8 mouse cellular contexts compared by ENCODE assay signal in genomic region chr15:89548837-89549236, GRCm38 (mm10). TPM values are rescaled to one million over a fixed set of nuclear protein-coding genes. Genes with fewer than 3 reads are reported as not detected.
DNase-seq lines count a peak whose midpoint lies in the region; ATAC-seq and TF ChIP-seq lines count a peak whose summit lies in the region.

No protein-coding gene starts in this region.

- peaks cover 23% of the 10 kb centered on the region for H3K27me3 ChIP-seq in heart, embryonic 15.5 days
- H3K27me3 ChIP-seq in stomach, embryonic 14.5 days (ENCODE audit: control insufficient read depth, insufficient read depth, low read length) = no peaks in the 10 kb centered on the region
- H3K27me3 ChIP-seq in stomach, postnatal 0 days (ENCODE audit: control insufficient read depth, insufficient read depth, low read length) = no peaks in the 10 kb centered on the region
- peaks cover 25% of the 10 kb centered on the region for H3K27me3 ChIP-seq in hindbrain, embryonic 12.5 days
- H3K27me3 ChIP-seq in stomach, embryonic 15.5 days (replicated peaks) = peaks cover 16% of the 10 kb centered on the region

- H3K4me1 ChIP-seq in heart, embryonic 15.5 days (replicated peaks) = peaks cover 14% of the 10 kb centered on the region
- H3K4me1 ChIP-seq in stomach, embryonic 14.5 days (ENCODE audit: control insufficient read depth, insufficient read depth, low read length) = no peaks in the 10 kb centered on the region
- no peaks in the 10 kb centered on the region for H3K4me1 ChIP-seq in stomach, postnatal 0 days (replicated peaks; ENCODE audit: control insufficient read depth, insufficient read depth)
- peaks cover 18% of the 10 kb centered on the region for H3K4me1 ChIP-seq in hindbrain, embryonic 12.5 days
- 0 out of 2 replicates have a peak, but pooled peaks cover 5% of the 10 kb centered on the region for H3K4me1 ChIP-seq in stomach, embryonic 15.5 days

- H3K27ac ChIP-seq in heart, embryonic 15.5 days = no peak overlapping the region
- H3K27ac ChIP-seq in stomach, embryonic 14.5 days (ENCODE audit: low read length) = no peak overlapping the region
- no peak overlapping the region for H3K27ac ChIP-seq in stomach, postnatal 0 days (replicated peaks)
- 0 out of 2 replicates have a peak overlapping the region, but pooled peaks have one; percentile 48 for H3K27ac ChIP-seq in hindbrain, embryonic 12.5 days
- no peak overlapping the region for H3K27ac ChIP-seq in stomach, embryonic 15.5 days

- no peak overlapping the region for H3K9ac ChIP-seq in heart, embryonic 15.5 days
- no peak overlapping the region for H3K9ac ChIP-seq in stomach, embryonic 14.5 days (replicated peaks; ENCODE audit: low read depth, low read length)
- no peak overlapping the region for H3K9ac ChIP-seq in stomach, postnatal 0 days (ENCODE audit: low read length)
- H3K9ac ChIP-seq in hindbrain, embryonic 12.5 days = no peak overlapping the region
- no peak overlapping the region for H3K9ac ChIP-seq in stomach, embryonic 15.5 days

- no peak for TF ChIP-seq EP300 in stomach, postnatal 0 days (optimal IDR thresholded peaks at IDR 0.05)

- DNase-seq in heart, postnatal 36 days = no peak
- no peak for DNase-seq in stomach, postnatal 0 days (ENCODE audit: low spot score)
- no peak for DNase-seq in kidney, postnatal 36 days

- no peaks in the 10 kb centered on the region for H3K36me3 ChIP-seq in heart, embryonic 15.5 days
- no peaks in the 10 kb centered on the region; the same call in 1 of the 2 replicates for H3K36me3 ChIP-seq in stomach, embryonic 14.5 days (ENCODE audit: control insufficient read depth, insufficient read depth, low read length)
- no peaks in the 10 kb centered on the region for H3K36me3 ChIP-seq in stomach, postnatal 0 days (ENCODE audit: control insufficient read depth, insufficient read depth, low read length)
- H3K36me3 ChIP-seq in hindbrain, embryonic 12.5 days = peaks cover 18% of the 10 kb centered on the region
- H3K36me3 ChIP-seq in stomach, embryonic 15.5 days = 0 out of 2 replicates have a peak, but pooled peaks cover 9% of the 10 kb centered on the region

- intact Hi-C loops in heart, postnatal 36 days (cut with DNase I) = loop anchor here (5.0 kb wide), 1 partner anchor 47 kb away; no protein-coding TSS in a partner anchor

- no peak for ATAC-seq in heart, embryonic 15.5 days (replicated peaks; ENCODE audit: insufficient number of reproducible peaks, insufficient read depth, low FRiP score, low read depth)
- ATAC-seq in stomach, embryonic 14.5 days (ENCODE audit: insufficient number of reproducible peaks, insufficient read depth, low FRiP score, low read depth) = no peak
- ATAC-seq in stomach, postnatal 0 days (ENCODE audit: low FRiP score, low TSS enrichment) = no peak
- peak; percentile 51 for ATAC-seq in hindbrain, embryonic 12.5 days (ENCODE audit: low FRiP score)
- no peak for ATAC-seq in stomach, embryonic 15.5 days (ENCODE audit: insufficient read depth, low FRiP score, low read depth)
- no peak for ATAC-seq in frontal cortex, adult (ENCODE audit: low TSS enrichment)

- peak overlapping the region; percentile 46; the same call in 1 of the 2 replicates for H3K4me3 ChIP-seq in heart, embryonic 15.5 days
- H3K4me3 ChIP-seq in stomach, embryonic 14.5 days (ENCODE audit: low read depth, low read length) = no peak overlapping the region
- H3K4me3 ChIP-seq in stomach, postnatal 0 days (ENCODE audit: low read depth, low read length) = no peak overlapping the region
- H3K4me3 ChIP-seq in hindbrain, embryonic 12.5 days = peak overlapping the region; percentile 24; the same call in 1 of the 2 replicates
- 0 out of 2 replicates have a peak overlapping the region, but pooled peaks have one; percentile 28 for H3K4me3 ChIP-seq in stomach, embryonic 15.5 days (replicated peaks)

- H3K4me2 ChIP-seq in heart, embryonic 15.5 days = peak overlapping the region; percentile 76
- H3K4me2 ChIP-seq in stomach, embryonic 14.5 days (replicated peaks; ENCODE audit: low read depth, low read length) = peak overlapping the region; percentile 44; the same call in 1 of the 2 replicates
- no peak overlapping the region for H3K4me2 ChIP-seq in stomach, postnatal 0 days (replicated peaks; ENCODE audit: low read depth)
- peak overlapping the region; percentile 50 for H3K4me2 ChIP-seq in hindbrain, embryonic 12.5 days (replicated peaks)
- H3K4me2 ChIP-seq in stomach, embryonic 15.5 days = peak overlapping the region; percentile 53; the same call in 1 of the 2 replicates

- no peak for TF ChIP-seq CTCF in stomach, postnatal 0 days (IDR thresholded peaks at IDR 0.05; ENCODE audit: low read depth)

- 42% methylated on average over 11 of the region's 11 CpGs for WGBS in heart, embryonic 15.5 days
- 49% methylated on average over 11 of the region's 11 CpGs for WGBS in stomach, embryonic 14.5 days
- WGBS in stomach, postnatal 0 days = 53% methylated on average over 11 of the region's 11 CpGs
- 41% methylated on average over 11 of the region's 11 CpGs for WGBS in hindbrain, embryonic 12.5 days
- WGBS in stomach, embryonic 15.5 days = 43% methylated on average over 11 of the region's 11 CpGs

- no peaks in the 10 kb centered on the region for H3K9me3 ChIP-seq in heart, embryonic 15.5 days (replicated peaks)
- no peaks in the 10 kb centered on the region for H3K9me3 ChIP-seq in stomach, embryonic 14.5 days (ENCODE audit: control insufficient read depth, low read depth, low read length)
- H3K9me3 ChIP-seq in stomach, postnatal 0 days (ENCODE audit: control insufficient read depth, low read length) = no peaks in the 10 kb centered on the region
- no peaks in the 10 kb centered on the region for H3K9me3 ChIP-seq in hindbrain, embryonic 12.5 days (replicated peaks)
- H3K9me3 ChIP-seq in stomach, embryonic 15.5 days = no peaks in the 10 kb centered on the region

RNA-seq across cellular contexts. Expression of gene Acr, which starts 19.3 kb away (rescaled TPM):
- 0.08 and 0.22 TPM in 2 replicates for polyA plus RNA-seq in heart, embryonic 15.5 days (2015; fragmentation: Nextera tagmentation; extraction: Ambion mirVana)
- total RNA-seq in heart, postnatal 36 days (2021) = under 1 TPM; 0.25 to 0.68 TPM
- polyA plus RNA-seq in stomach, embryonic 14.5 days (2014; fragmentation: Nextera tagmentation; extraction: Ambion mirVana) = 0.27 and 0.64 TPM in 2 replicates
- 0.08 TPM in 1 of 2 replicates, not detected in the other for polyA plus RNA-seq in stomach, postnatal 0 days (2015; fragmentation: Nextera tagmentation; extraction: Ambion mirVana)
- polyA plus RNA-seq in hindbrain, embryonic 12.5 days (2016; fragmentation: Nextera tagmentation; extraction: Ambion mirVana) = 1.2 and 1.3 TPM in 2 replicates
- polyA plus RNA-seq in stomach, embryonic 15.5 days (2015; fragmentation: Nextera tagmentation; extraction: Ambion mirVana) = 0.14 and 0.23 TPM in 2 replicates

RNA-seq across cellular contexts. Expression of gene Rabl2, which starts 42.9 kb away (rescaled TPM):
- 18.1 and 22.3 TPM in 2 replicates for polyA plus RNA-seq in heart, embryonic 15.5 days (2015; fragmentation: Nextera tagmentation; extraction: Ambion mirVana)
- 1 to 10 TPM; 4.4 to 5.4 TPM for total RNA-seq in heart, postnatal 36 days (2021)
- polyA plus RNA-seq in stomach, embryonic 14.5 days (2014; fragmentation: Nextera tagmentation; extraction: Ambion mirVana) = 52.6 and 52.8 TPM in 2 replicates
- 13.4 and 14.2 TPM in 2 replicates for polyA plus RNA-seq in stomach, postnatal 0 days (2015; fragmentation: Nextera tagmentation; extraction: Ambion mirVana)
- polyA plus RNA-seq in hindbrain, embryonic 12.5 days (2016; fragmentation: Nextera tagmentation; extraction: Ambion mirVana) = 61.3 and 71.5 TPM in 2 replicates
- polyA plus RNA-seq in stomach, embryonic 15.5 days (2015; fragmentation: Nextera tagmentation; extraction: Ambion mirVana) = 34.6 and 37.6 TPM in 2 replicates

RNA-seq across cellular contexts. Expression of gene Shank3, which starts 49.4 kb away (rescaled TPM):
- polyA plus RNA-seq in heart, embryonic 15.5 days (2015; fragmentation: Nextera tagmentation; extraction: Ambion mirVana) = 1.4 and 2.1 TPM in 2 replicates
- 10 to 100 TPM; 47.0 to 56.3 TPM for total RNA-seq in heart, postnatal 36 days (2021)
- polyA plus RNA-seq in stomach, embryonic 14.5 days (2014; fragmentation: Nextera tagmentation; extraction: Ambion mirVana) = 2.4 and 2.8 TPM in 2 replicates
- 0.35 and 0.40 TPM in 2 replicates for polyA plus RNA-seq in stomach, postnatal 0 days (2015; fragmentation: Nextera tagmentation; extraction: Ambion mirVana)
- 7.5 and 8.1 TPM in 2 replicates for polyA plus RNA-seq in hindbrain, embryonic 12.5 days (2016; fragmentation: Nextera tagmentation; extraction: Ambion mirVana)
- polyA plus RNA-seq in stomach, embryonic 15.5 days (2015; fragmentation: Nextera tagmentation; extraction: Ambion mirVana) = 1.7 and 1.9 TPM in 2 replicates

Comparison
In these comparisons a context has a peak if more than half of its experiments do, and no peak if none do; other contexts are left out.
1. H3K4me3 ChIP-seq: peak in heart, embryonic 15.5 days (single experiment), hindbrain, embryonic 12.5 days (single experiment) and stomach, embryonic 15.5 days (single experiment); none in stomach, embryonic 14.5 days (single experiment) and stomach, postnatal 0 days (single experiment).